Mouse (Mus musculus): ENCODE results near the gene Gabarapl2. TPM values are rescaled to one million over a fixed set of nuclear protein-coding genes. Genes with fewer than 3 reads are reported as not detected.

The Gabarapl2 gene
- total RNA-seq, 2 experiments from 2014 or later: 128 to 136 TPM

DNA sequence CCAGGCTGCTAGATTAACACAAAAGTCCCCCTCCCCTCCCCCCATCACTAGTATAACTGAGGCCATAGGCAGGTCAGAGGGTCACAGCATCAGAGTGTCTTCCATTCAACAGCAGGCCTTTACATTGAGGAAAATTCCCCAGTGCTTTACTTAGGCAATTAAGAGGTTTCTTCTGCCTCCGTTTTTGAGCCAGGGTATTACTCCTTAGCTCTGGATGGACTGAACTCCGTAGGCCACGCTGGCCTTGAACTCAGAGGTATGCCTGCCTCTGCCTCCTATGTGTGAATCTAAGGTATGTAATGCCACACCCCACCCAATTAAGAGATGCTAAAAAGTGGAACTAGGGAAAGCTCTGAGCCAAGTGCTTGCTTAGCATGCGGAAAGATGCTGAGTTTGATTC lies 23.0 kb downstream of the Gabarapl2 start:
- intact Hi-C loops (cut with DNase I): no loop called here
- DNase-seq: no peak

DNA sequence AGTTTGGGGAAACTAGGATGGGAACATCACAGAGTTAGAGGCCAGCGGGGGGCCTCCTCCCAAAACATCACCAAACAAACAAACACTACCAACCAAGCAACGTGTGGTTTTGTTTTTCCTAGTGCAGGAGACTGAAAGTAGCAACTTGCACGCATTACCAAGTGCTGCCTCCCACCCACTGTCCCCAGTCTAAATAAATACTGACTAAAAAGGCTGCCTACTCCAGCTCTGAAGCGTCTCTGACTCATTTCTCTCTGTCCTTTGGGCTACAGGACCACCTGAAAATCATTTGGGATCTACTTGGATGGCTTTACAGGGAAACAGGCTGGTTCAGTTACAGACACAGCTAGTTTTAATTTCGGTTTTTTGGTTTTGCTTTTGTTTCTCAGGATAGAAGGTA lies 23.8 kb downstream of the Gabarapl2 start:
- intact Hi-C loops (cut with DNase I): no loop called here
- DNase-seq: no peak

- intact Hi-C loops (cut with DNase I): no loop called here
Measured at GRCm38 (mm10) chr8:111964849-111965561, 24.5 kb downstream of the Gabarapl2 start.

DNA sequence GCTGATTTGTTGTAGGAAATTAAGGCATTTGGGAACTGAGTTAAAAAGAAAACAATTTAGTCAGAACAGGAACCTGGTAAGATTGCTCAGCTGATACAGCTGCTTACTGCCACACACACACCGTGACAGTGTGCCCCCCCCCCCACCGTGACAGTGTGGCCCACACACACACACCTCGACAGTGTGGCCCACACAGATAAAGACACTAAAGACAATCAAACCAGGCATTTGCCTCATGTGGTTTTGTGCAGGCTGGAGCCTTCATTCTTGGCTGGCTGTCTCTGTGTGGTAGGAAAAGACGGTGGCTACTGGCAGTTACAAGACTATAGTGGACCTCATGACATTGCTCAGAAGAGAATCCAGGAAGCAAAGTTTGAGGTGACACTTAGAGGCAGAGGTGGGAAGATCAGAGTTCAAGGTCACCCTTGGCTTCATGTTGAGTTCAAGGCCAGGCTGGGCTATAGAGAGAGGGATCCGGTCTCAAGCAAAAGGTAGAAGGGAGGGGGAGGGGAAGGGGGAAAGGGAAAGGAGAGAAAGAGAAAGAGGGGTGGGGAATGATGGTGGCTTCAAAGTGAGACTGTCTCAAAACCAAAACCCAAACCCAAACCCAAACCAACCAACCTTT lies 26.9 kb downstream of the Gabarapl2 start:
- intact Hi-C loops (cut with DNase I): no loop called here
- no peak for DNase-seq

More at GRCm38 (mm10) chr8:111964849-111965561, 24.5 kb downstream of the Gabarapl2 start:
- DNase-seq: no peak

DNA sequence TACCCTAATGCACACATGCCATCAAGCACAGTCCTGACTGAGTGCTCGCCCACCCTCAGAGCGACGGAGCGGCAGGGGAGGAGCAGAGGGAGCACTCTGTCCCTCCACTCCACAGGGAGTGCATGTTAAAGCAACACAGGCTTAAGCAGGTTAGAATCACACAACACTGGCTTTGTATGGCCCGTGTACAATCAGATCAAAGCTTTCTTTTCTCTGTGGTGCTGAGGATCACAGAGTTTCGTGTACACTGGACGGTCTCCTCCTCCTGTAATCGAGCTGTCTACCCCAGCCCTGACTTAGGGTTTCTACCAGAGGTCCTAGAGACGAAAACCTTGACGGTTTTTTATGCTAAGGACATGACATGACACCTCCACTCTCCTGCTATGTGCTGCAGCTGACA lies 28.0 kb downstream of the Gabarapl2 start:
- DNase-seq: no peak
- intact Hi-C loops (cut with DNase I): no loop called here

- DNase-seq: no peak
- intact Hi-C loops (cut with DNase I): no loop called here
Measured at GRCm38 (mm10) chr8:111968991-111969390, 28.5 kb downstream of the Gabarapl2 start.

DNA sequence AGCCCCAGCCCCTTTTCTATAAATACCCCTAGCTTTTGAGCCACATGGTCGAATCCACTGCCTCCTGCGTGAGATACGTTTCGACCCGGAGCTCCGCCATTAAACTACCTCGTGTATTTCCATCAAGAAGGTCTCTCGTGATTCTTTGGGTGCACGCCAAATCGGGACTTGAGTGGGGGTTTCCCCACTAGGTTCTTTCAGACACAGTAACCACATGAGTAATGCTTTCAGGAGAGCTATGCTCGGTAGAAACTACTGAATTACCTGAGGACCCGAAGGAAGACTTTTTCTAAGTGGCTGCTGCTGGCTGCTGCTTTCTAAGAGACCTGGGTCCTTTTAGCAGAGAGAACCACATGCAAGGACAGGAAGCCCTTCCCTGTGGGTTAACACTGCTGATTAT lies 33.6 kb downstream of the Gabarapl2 start:
- no peak for DNase-seq
- intact Hi-C loops (cut with DNase I): no loop called here

DNA sequence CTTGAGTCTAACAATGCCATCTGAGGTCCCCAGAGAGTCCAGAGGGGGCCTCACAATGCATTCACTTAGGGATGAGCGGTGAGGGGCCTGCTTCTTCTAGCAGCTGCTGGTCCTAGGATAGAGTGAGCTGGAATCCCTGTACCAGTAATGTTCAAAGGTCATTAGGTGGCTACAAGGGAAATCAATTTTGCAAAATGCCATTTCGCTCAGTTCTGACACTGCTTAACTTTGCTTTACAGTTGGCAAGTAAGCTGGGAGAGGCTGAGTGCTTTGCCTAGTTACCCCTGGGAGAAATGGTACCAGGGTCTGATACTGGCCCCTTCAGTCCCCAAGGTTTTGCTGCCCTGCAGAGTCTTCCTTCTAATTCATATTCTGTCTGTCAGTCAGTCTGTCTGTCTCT lies 35.2 kb downstream of the Gabarapl2 start:
- DNase-seq: no peak
- intact Hi-C loops (cut with DNase I): no loop called here

- DNase-seq: no peak
- intact Hi-C loops (cut with DNase I): no loop called here
Measured at GRCm38 (mm10) chr8:111976326-111976725, 35.8 kb downstream of the Gabarapl2 start.

- intact Hi-C loops (cut with DNase I): no loop called here
- DNase-seq: no peak
Measured at GRCm38 (mm10) chr8:111978147-111978546, 37.6 kb downstream of the Gabarapl2 start.

DNA sequence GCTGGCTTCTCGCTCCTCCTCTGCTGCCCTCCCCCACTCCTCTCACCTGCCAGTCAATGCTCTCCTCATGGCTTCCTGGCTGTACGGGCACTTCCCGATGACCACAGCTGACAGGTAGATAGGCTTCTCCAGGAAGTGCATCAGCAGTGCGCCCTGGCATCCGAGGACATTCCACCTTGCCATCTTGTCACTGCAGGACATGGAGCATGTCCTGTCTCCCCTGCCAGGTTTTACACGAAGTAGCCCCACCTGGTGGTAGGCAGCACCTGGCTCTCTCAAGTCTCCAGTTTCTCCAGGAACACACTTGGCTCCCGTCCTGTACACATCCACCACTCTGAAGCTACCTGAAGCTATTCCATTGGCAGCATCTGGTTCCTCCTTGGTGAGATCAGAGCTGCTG lies 41.6 kb downstream of the Gabarapl2 start:
- intact Hi-C loops (cut with DNase I): no loop called here
- DNase-seq: no peak

GRCm38 (mm10) chr8:111984511-111984910 lies 44.0 kb downstream of the Gabarapl2 start:
- DNase-seq: no peak
- intact Hi-C loops (cut with DNase I): no loop called here

- intact Hi-C loops (cut with DNase I): loop anchor here (1.0 kb wide), 1 partner anchor 109 kb away; no protein-coding TSS in a partner anchor
Measured at GRCm38 (mm10) chr8:111989911-111990310, 49.4 kb downstream of the Gabarapl2 start.

DNA sequence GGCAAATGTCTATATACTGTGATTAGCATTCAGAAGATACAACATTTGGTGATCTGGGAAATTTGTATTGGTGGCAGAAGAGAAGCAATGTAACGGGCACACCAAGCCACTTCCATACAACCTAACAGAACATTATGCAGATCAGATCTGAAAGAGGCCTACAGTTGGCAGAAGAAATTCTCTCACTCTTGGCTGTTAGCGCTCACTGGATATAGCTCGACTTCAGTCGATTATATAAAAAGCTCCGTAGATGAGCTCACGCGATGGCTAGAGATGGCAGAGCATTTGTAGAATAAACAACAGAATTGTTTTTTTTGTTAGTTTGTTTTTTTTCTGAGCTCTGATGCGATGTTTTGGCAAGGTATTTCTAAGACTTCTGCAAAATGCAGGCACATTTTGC lies 50.8 kb downstream of the Gabarapl2 start:
- intact Hi-C loops (cut with DNase I): no loop called here

More at GRCm38 (mm10) chr8:111989911-111990310, 49.4 kb downstream of the Gabarapl2 start:
- DNase-seq: peak; percentile 77 to 88

DNA sequence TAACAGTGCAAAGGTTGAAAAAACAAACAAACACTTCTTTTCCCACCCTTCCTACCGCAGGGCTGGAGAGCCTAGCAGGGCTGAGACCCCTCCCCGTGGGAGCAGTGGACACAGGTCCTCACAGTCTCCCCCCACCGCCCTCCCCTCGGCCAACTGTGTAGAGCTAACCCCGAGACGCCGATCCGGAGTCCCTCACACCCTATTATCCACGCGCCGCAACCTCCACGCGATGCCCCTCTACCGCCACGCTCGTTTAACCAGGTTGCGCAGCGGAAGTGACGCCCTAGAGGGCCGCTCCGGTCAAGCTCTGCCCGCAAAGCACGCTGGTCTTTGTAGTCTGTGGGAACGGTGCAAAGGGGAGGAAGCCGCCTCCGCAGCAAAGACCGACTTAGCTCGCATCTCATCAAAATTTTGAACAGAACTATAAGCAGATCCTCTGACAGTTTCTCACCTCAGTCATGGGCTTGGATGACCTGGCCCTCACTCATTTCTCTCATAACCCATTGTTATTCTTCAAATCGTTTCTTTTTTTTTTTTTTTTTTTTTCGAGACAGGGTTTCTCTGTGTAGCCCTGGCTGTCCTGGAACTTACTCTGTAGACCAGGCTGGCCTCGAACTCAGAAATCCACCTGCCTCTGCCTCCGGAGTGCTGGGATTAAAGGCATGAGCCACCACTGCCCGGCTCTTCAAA lies 51.7 kb downstream of the Gabarapl2 start, which contains the start of gene Adat1:
Adat1 (minus strand) TSS at position 290 of the 690 bp plus-strand sequence.
- intact Hi-C loops (cut with DNase I): loop anchor here (2.0 kb wide), 1 partner anchor 51 kb away; the partner anchor contains the start of gene Gabarapl2
- peak; percentile 81 to 89 for DNase-seq

More for the DNA sequence above, 50.8 kb downstream of the Gabarapl2 start:
- DNase-seq: no peak

DNA sequence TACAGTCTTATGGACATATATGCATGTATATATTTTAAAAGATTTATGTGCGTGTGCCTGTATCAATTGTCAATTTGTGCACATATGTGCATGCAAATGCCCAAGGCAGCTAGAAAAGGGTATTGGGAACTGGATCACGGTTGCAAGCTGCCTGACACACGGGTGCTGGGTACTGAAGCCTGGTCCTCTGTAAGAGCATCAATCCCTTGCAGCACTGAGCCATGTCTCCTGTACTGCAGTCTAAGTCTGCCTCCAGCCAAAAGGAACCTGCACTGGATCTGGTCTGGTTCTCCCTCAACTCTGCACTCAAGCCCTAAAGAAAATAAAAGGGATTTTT lies 52.2 kb downstream of the Gabarapl2 start:
- no peak for DNase-seq
- intact Hi-C loops (cut with DNase I): loop anchor here (2.0 kb wide), 1 partner anchor 52 kb away; the partner anchor contains the start of gene Gabarapl2

Other genes starting within 250 kb of the Gabarapl2 start
- gene Ctrb1, start 249.7 kb upstream of the Gabarapl2 start, total RNA-seq (2021): not detected
- 10 to 100 TPM; 27.1 to 35.7 TPM for gene Bcar1, start 196.9 kb upstream of the Gabarapl2 start, total RNA-seq (2021)
- gene Cfdp1, start 86.4 kb upstream of the Gabarapl2 start, total RNA-seq (2021): 10 to 100 TPM; 32.1 to 36.4 TPM
- 1 to 10 TPM; 2.6 to 3.1 TPM for gene Tmem170, start 64.0 kb upstream of the Gabarapl2 start, total RNA-seq (2021)
- not detected for gene Chst5, start 30.3 kb upstream of the Gabarapl2 start, total RNA-seq (2021)
- gene Tmem231, start 6.8 kb upstream of the Gabarapl2 start, total RNA-seq (2021): 1 to 10 TPM; 1.7 to 2.0 TPM
- gene Adat1, start 51.6 kb downstream of the Gabarapl2 start, total RNA-seq (2021): 1 to 10 TPM; 1.9 to 2.2 TPM
- 10 to 100 TPM; 84.1 to 85.3 TPM for gene Kars, start 70.6 kb downstream of the Gabarapl2 start, total RNA-seq (2021)
- 10 to 100 TPM; 10.9 to 11.9 TPM for gene Terf2ip, start 70.7 kb downstream of the Gabarapl2 start, total RNA-seq (2021)
- under 1 TPM in 1 of 2 experiments, not detected in 1; 0.15 TPM for gene Gm6793, start 74.3 kb downstream of the Gabarapl2 start, total RNA-seq (2021)